Mouse (Mus musculus) intestine, postnatal 0 days (tissue): ENCODE results near the gene Lsm12. TPM values are rescaled to one million over a fixed set of nuclear protein-coding genes. Genes with fewer than 3 reads are reported as not detected.
A peak's percentile ranks its signal among the peaks of the same experiment; 100 is the strongest.

Experiments used
- ATAC-seq: fragments of 200-750 bp; cut with Nextera tagmentation; 2 replicates; pipeline ENCODE4 v1.8.0; 2017; ENCODE audit warnings: mild to moderate bottlenecking, moderate TSS enrichment, moderate library complexity
- H3K27ac ChIP-seq: fragments of 300-500 bp; sonication (generic); 2 replicates; pipeline ENCODE4 v1.5.1; 2014; ENCODE audit warnings: mild to moderate bottlenecking, low read depth, low read length, moderate library complexity
- H3K27me3 ChIP-seq: fragments of 300-500 bp; sonication (generic); replicated peaks from 2 replicates; pipeline ENCODE4 v1.6.1; 2014; ENCODE audit warnings: low read length, mixed read lengths; ENCODE audit not compliant: control insufficient read depth, insufficient read depth
- H3K36me3 ChIP-seq: fragments of 300-500 bp; sonication (generic); 2 replicates; pipeline ENCODE4 v1.6.1; 2014; ENCODE audit warnings: mild to moderate bottlenecking, moderate library complexity; ENCODE audit not compliant: control insufficient read depth, insufficient read depth
- H3K4me1 ChIP-seq: fragments of 300-500 bp; sonication (generic); replicated peaks from 2 replicates; pipeline ENCODE4 v1.6.1; 2014; ENCODE audit warnings: antibody characterized with exemption, low read length, mixed read lengths; ENCODE audit not compliant: control insufficient read depth, insufficient read depth
- H3K4me2 ChIP-seq: fragments of 300-500 bp; sonication (generic); replicated peaks from 2 replicates; pipeline ENCODE4 v1.6.1; 2014; ENCODE audit warnings: low read depth, mild to moderate bottlenecking, moderate library complexity
- H3K4me3 ChIP-seq: fragments of 300-500 bp; sonication (generic); 2 replicates; pipeline ENCODE4 v1.5.1; 2014; ENCODE audit warnings: low read depth, low read length
- H3K9ac ChIP-seq: fragments of 300-500 bp; sonication (generic); 2 replicates; pipeline ENCODE4 v1.6.1; 2014; ENCODE audit warnings: mild to moderate bottlenecking, low read depth, low read length
- H3K9me3 ChIP-seq: fragments of 300-500 bp; sonication (generic); 2 replicates; pipeline ENCODE4 v1.6.1; 2016; ENCODE audit warnings: mixed run types; ENCODE audit not compliant: control insufficient read depth
- CTCF ChIP-seq: sonication (generic); IDR thresholded peaks from 2 replicates; pipeline ENCODE4 v1.5.1; 2016; ENCODE audit warnings: low read depth, mild to moderate bottlenecking, control low read depth, antibody characterized with exemption, moderate library complexity
- WGBS: fragments of 180-500 bp; shearing (Covaris S2); extraction: QIAGEN DNeasy Blood & Tissue Kit; methylation state at CpG from one replicate; pipeline ENCODE4 v1.1.7; 2014; 5-methylcytosine and 5-hydroxymethylcytosine counted together
- polyA plus RNA-seq: library from polyadenylated mRNA; unstranded; fragments of >200 nt; fragmentation: Nextera tagmentation; extraction: Ambion mirVana; gene quantifications from 2 replicates; pipeline ENCODE4 v1.2.1, GENCODE M21; 2015

Gene Lsm12
- polyA plus RNA-seq, 1 experiment from 2014 or later, result 103 TPM

DNA sequence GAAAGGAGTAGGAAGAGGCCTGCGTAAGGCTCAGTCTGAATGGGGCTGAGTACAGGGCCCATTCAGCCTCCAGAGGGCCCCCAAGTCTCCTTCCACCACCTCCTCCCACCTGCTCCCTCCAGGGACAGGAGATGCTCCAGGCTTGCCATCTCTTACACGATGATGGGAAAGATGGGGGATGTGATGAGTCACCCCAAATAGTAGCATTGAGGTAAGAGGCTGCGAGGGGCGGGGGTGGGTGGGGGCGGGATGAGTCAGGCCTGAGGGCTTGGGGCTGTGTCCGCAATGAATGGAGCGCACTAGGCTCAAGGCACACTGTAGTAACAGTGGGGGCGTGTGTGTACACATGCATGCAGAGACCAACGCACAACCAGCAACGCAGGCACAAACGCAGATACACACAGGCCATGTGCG is 16.3 kb upstream of the Lsm12 start:
- peak; percentile 52 for TF ChIP-seq CTCF
- no peak overlapping the region for H3K4me3 ChIP-seq
- no peaks in the 10 kb centered on the region for H3K27me3 ChIP-seq
- no peak overlapping the region for H3K27ac ChIP-seq
- no peaks in the 10 kb centered on the region for H3K4me1 ChIP-seq
- H3K4me2 ChIP-seq, result no peak overlapping the region
- H3K36me3 ChIP-seq, result peaks cover 97% of the 10 kb centered on the region
- H3K9me3 ChIP-seq, result no peaks in the 10 kb centered on the region
- H3K9ac ChIP-seq, result no peak overlapping the region
- ATAC-seq, result no peak
- WGBS, result 83% methylated on average over 12 of the region's 12 CpGs

DNA sequence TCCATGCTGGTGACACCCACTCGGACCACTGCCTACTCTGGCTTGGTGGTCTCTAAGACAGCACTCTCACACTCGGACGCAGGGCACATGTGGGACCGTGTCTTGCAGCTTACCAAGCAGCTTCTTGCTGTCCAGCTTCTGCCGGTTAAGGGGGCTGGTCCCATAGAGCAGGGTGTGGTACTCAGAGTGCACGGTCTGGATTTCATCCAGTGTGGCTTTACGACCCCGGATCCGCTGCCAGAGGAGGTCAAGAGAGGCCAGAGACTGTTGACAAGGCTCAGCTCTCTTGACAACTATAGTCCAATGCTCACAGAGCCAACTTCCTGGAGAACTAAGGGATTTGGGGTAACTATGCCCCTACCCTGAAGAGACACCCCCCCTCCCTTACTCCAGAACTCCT is 14.8 kb upstream of the Lsm12 start:
- WGBS, result 46% methylated on average over 9 of the region's 9 CpGs
- Histone ChIP-seq H3K4me3 (no peak overlapping the region), H3K27me3 (no peaks in the 10 kb centered on the region), H3K27ac (no peak overlapping the region), H3K36me3 (peaks cover 97% of the 10 kb centered on the region), H3K4me1 (no peaks in the 10 kb centered on the region), H3K9me3 (no peaks in the 10 kb centered on the region), H3K9ac (no peak overlapping the region), H3K4me2 (no peak overlapping the region)
- TF ChIP-seq CTCF, result no peak
- no peak for ATAC-seq

DNA sequence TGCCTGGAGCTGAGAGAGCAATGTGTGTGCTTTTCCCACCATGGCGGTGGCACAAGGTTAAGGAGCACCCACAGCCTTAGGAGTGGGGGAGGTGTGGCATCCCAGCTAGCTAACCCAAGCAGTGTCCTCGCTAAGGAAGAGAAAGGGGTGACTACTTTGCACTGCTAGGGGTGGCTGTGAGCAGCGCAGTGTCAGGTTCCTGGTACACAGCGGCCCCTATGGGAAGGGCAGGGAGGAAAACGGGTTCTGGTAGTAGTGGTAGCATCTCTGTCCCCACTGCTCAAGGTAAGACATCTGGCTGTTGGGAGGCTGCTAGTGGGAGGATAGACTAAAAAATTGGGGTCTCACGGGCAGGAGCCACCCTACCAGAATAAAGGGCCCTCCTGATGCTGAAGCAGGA is 13.1 kb upstream of the Lsm12 start:
- H3K9me3 ChIP-seq, result no peaks in the 10 kb centered on the region
- peak; percentile 53 for TF ChIP-seq CTCF
- H3K4me2 ChIP-seq, result no peak overlapping the region
- H3K4me3 ChIP-seq, result no peak overlapping the region
- no peak overlapping the region for H3K27ac ChIP-seq
- H3K27me3 ChIP-seq, result no peaks in the 10 kb centered on the region
- peaks cover 95% of the 10 kb centered on the region for H3K36me3 ChIP-seq
- no peak overlapping the region for H3K9ac ChIP-seq
- WGBS, result 74% methylated on average over 6 of the region's 6 CpGs
- no peaks in the 10 kb centered on the region for H3K4me1 ChIP-seq
- no peak for ATAC-seq

DNA sequence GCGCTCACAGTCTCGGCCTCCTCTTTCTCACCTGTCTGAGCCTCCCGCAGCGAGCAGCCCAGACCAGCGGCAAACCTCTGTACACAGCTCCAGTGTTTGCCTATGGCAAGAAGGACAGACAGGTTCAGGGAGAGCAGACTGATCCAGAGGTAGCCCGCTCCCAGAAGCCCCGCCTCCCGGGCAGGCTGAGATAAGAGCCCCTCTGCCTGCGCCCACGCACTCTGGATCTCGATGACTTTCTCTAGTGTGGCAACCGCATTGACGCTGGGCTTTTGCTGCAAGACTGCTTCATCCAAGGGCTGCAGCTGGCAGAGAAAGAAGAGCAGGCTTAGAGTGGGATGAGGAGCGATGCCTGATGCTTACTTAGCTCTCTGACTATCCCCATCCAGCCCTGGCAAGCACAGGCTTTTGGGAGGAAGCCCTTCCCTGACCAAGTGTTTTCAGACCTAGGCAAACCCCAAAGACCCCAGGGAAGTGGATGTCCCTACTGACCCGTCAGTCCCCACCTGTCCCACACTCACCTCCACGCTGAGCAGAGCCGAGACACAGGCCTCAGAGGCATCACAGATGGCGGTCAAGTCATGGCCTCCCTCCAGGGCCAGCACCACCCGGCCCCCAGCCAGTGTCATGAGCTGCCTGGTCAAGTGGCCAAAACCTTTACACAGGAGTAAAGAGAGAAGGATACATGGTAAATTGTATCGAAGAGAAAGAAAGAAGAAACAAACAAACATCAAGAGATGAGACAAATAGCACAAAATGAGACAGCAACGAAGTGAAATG is 11.1 kb upstream of the Lsm12 start:
- no peaks in the 10 kb centered on the region for H3K27me3 ChIP-seq
- no peak for ATAC-seq
- H3K27ac ChIP-seq, result no peak overlapping the region
- H3K4me1 ChIP-seq, result no peaks in the 10 kb centered on the region
- TF ChIP-seq CTCF, result no peak
- H3K36me3 ChIP-seq, result peaks cover 79% of the 10 kb centered on the region
- no peaks in the 10 kb centered on the region for H3K9me3 ChIP-seq
- H3K4me2 ChIP-seq, result no peak overlapping the region
- WGBS, result 66% methylated on average over 21 of the region's 21 CpGs
- no peak overlapping the region for H3K4me3 ChIP-seq
- H3K9ac ChIP-seq, result no peak overlapping the region

DNA sequence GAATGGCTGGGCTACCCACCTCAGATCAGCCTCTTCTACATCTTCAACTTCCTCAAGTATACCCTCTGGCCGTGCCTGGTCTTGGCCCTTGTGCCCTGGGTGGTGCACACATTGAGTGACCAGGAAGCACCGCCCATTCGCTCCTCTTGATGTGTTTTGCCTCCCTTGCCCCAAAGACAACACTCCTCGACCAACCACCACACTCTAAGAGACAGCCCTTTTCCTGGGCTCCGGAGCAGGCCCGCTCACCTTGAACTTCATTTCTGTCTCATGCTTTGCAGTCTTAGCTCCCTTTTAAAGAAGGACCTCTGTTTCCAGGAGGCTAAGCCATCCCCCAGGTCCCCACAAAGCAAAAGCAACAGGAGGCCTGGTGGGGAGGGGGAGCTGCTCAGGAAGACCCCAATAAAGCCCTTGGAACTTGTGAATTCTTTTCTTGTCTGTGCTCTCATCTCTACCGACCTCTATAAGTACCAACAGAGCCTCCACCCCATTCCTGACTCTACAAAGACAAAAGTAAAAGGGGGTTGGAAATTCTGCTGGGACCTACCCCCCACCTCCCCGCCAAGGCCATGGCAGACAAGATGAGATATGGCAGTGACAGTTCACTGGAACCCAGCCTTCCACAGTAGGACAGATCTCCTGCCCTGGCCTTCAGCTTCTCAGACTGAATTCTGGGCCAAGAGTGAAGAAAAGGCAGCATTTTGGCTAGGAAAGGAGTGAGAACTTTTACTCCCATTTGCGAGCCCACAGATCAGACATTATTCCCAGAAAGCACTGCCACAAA is 8.8 kb upstream of the Lsm12 start:
- H3K36me3 ChIP-seq, result peaks cover 57% of the 10 kb centered on the region
- no peak for TF ChIP-seq CTCF
- WGBS, result 86% methylated on average over 9 of the region's 9 CpGs
- no peak overlapping the region for H3K27ac ChIP-seq
- H3K4me3 ChIP-seq, result no peak overlapping the region
- H3K9ac ChIP-seq, result no peak overlapping the region
- no peaks in the 10 kb centered on the region for H3K27me3 ChIP-seq
- no peak overlapping the region for H3K4me2 ChIP-seq
- no peak for ATAC-seq
- H3K4me1 ChIP-seq, result no peaks in the 10 kb centered on the region
- H3K9me3 ChIP-seq, result no peaks in the 10 kb centered on the region

DNA sequence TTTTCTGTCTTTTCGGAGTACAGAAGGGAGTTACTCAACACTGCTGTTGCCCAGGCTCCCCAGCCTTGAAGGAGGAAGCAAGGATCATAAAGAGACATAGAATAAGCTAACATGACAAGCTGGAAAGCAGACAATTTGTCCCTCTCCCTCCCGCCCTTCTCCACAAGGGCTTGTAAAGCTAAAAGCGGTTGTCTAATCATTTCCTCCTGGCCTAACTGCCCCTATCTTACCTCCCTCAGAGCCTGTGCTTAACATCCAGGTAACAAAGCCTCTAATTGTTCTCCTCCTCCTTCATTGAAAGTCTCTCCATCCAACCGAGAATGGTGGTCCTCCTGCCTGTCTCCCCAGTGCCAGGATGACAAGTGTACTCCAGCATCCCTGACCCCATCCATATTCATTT is 5.8 kb upstream of the Lsm12 start:
- Histone ChIP-seq H3K4me3 (no peak overlapping the region), H3K4me1 (no peaks in the 10 kb centered on the region), H3K27me3 (no peaks in the 10 kb centered on the region), H3K9ac (no peak overlapping the region), H3K27ac (no peak overlapping the region), H3K36me3 (peaks cover 28% of the 10 kb centered on the region), H3K4me2 (peak overlapping the region; percentile 83; the same call in 1 of the 2 replicates), H3K9me3 (no peaks in the 10 kb centered on the region)
- 31% methylated on average over 4 of the region's 4 CpGs for WGBS
- no peak for TF ChIP-seq CTCF
- ATAC-seq, result no peak
